Mouse (Mus musculus) CH12.LX (cell line): ENCODE results near the gene Zdhhc8. TPM values are rescaled to one million over a fixed set of nuclear protein-coding genes. Genes with fewer than 3 reads are reported as not detected.
A peak's percentile ranks its signal among the peaks of the same experiment; 100 is the strongest.

Experiments used
- DNase-seq: peaks from one replicate; pipeline ENCODE4 v3.0.0-alpha.2; 2013; ENCODE audit errors: extremely low read depth
- H3K27ac ChIP-seq: 2 replicates; pipeline ENCODE4 v1.5.1; 2012; ENCODE audit warnings: low read depth, mild to moderate bottlenecking, control low read depth, moderate library complexity; ENCODE audit not compliant: insufficient read depth
- H3K27me3 ChIP-seq: replicated peaks from 2 replicates; pipeline ENCODE3; 2012; ENCODE audit warnings: inconsistent platforms
- H3K36me3 ChIP-seq, 2 experiments: replicated peaks in 1 of 2; 2 replicates each; pipeline versions ENCODE3 to v1.6.1; 2012; ENCODE audit warnings: inconsistent platforms in 1 of 2, low read length in 1 of 2, mild to moderate bottlenecking in 1 of 2, mixed read lengths in 1 of 2, moderate library complexity in 1 of 2; ENCODE audit not compliant: control insufficient read depth in 1 of 2, insufficient read depth in 1 of 2
- H3K4me1 ChIP-seq, 2 experiments: 2 replicates each; pipeline ENCODE4 v1.6.1; 2012; ENCODE audit warnings: inconsistent platforms in 1 of 2, moderate library complexity in 1 of 2; ENCODE audit not compliant: insufficient read depth in 2 of 2, control insufficient read depth in 1 of 2
- H3K4me2 ChIP-seq: 2 replicates; pipeline ENCODE4 v1.6.1; 2012; ENCODE audit warnings: low read depth, mild to moderate bottlenecking, control low read depth; ENCODE audit not compliant: poor library complexity, insufficient read depth, severe bottlenecking
- H3K4me3 ChIP-seq, 3 experiments: fragments of 150-350 bp in 1 of 3; sonication (generic) in 1 of 3; replicated peaks in 1 of 3; 2 replicates each; pipeline versions ENCODE3 to v1.5.1; 2011 to 2012; ENCODE audit warnings: low read depth in 2 of 3, low read length in 2 of 3, mild to moderate bottlenecking in 2 of 3, moderate library complexity in 2 of 3, control low read depth in 1 of 3, improper control_type of control experiment in 1 of 3, inconsistent platforms in 1 of 3, mixed read lengths in 1 of 3; ENCODE audit not compliant: poor library complexity in 1 of 3
- H3K79me2 ChIP-seq: replicated peaks from 2 replicates; pipeline ENCODE4 v1.6.1; 2012; ENCODE audit warnings: mild to moderate bottlenecking, moderate library complexity; ENCODE audit not compliant: control insufficient read depth, poor library complexity, insufficient read depth, severe bottlenecking; ENCODE audit errors: extremely low read depth
- H3K9ac ChIP-seq: 2 replicates; pipeline ENCODE4 v1.6.1; 2012; ENCODE audit warnings: low read depth, mild to moderate bottlenecking, control low read depth, moderate library complexity; ENCODE audit not compliant: insufficient read depth
- H3K9me3 ChIP-seq: replicated peaks from 2 replicates; pipeline ENCODE3; 2012; ENCODE audit warnings: low read length, inconsistent platforms, mixed read lengths
- CHD2 ChIP-seq: IDR thresholded peaks from 2 replicates; pipeline ENCODE4 v1.6.1; 2011; ENCODE audit warnings: low read length, improper control_type of control experiment
- CTCF ChIP-seq, 2 experiments: IDR thresholded peaks in 1 of 2; conservative IDR thresholded peaks in 1 of 2; 2 replicates each; pipeline ENCODE4 v1.5.1; 2011 to 2012; ENCODE audit warnings: low read depth in 2 of 2, low read length in 2 of 2, improper control_type of control experiment in 1 of 2, inconsistent platforms in 1 of 2, mild to moderate bottlenecking in 1 of 2, moderate library complexity in 1 of 2
- E2F4 ChIP-seq: IDR thresholded peaks from 2 replicates; pipeline ENCODE4 v1.6.1; 2011; ENCODE audit warnings: low read depth, low read length, improper control_type of control experiment; ENCODE audit not compliant: insufficient replicate concordance
- ELF1 ChIP-seq: IDR thresholded peaks from 2 replicates; pipeline ENCODE4 v1.6.1; 2014; ENCODE audit warnings: low read depth, mild to moderate bottlenecking, inconsistent platforms, low read length, improper control_type of control experiment
- MAFK ChIP-seq: IDR thresholded peaks from 2 replicates; pipeline ENCODE4 v1.6.1; 2011; ENCODE audit warnings: low read length, improper control_type of control experiment; ENCODE audit not compliant: insufficient replicate concordance
- MAZ ChIP-seq: IDR thresholded peaks from 2 replicates; pipeline ENCODE4 v1.6.1; 2012; ENCODE audit warnings: low read depth, mild to moderate bottlenecking, inconsistent platforms, low read length, improper control_type of control experiment, moderate library complexity
- MYC ChIP-seq: IDR thresholded peaks from 2 replicates; pipeline ENCODE4 v1.6.1; 2011; ENCODE audit warnings: low read depth, mild to moderate bottlenecking, improper control_type of control experiment, low read length
- NELFE ChIP-seq: IDR thresholded peaks from 2 replicates; pipeline ENCODE4 v1.6.1; 2011; ENCODE audit warnings: low read depth, low read length, improper control_type of control experiment
- RAD21 ChIP-seq: IDR thresholded peaks from 2 replicates; pipeline ENCODE4 v1.6.1; 2011; ENCODE audit warnings: low read depth, mild to moderate bottlenecking, low read length, improper control_type of control experiment, moderate library complexity
- SMC3 ChIP-seq: IDR thresholded peaks from 2 replicates; pipeline ENCODE4 v1.6.1; 2011; ENCODE audit warnings: low read depth, low read length, improper control_type of control experiment
- ZC3H11A ChIP-seq: IDR thresholded peaks from 2 replicates; pipeline ENCODE4 v1.6.1; 2012; ENCODE audit warnings: low read depth, mild to moderate bottlenecking, inconsistent platforms, low read length, improper control_type of control experiment
- ZNF384 ChIP-seq: IDR thresholded peaks from 2 replicates; pipeline ENCODE4 v1.6.1; 2012; ENCODE audit warnings: low read depth, low read length, improper control_type of control experiment, inconsistent platforms
- dilution Hi-C: fragments of 300-500 bp; cut with MboI; formaldehyde crosslinking; loops from 2 replicates; pipeline ENCODE4 v1.14.3; 2020; ENCODE audit warnings: low sequenced_read_pairs; ENCODE audit not compliant: extremely low pct_unique_long_range_greater_than_20kb, extremely low pct_ligation_motif_present
- in situ Hi-C: fragments of 300-500 bp; cut with MboI; formaldehyde crosslinking; loops from 3 replicates; pipeline ENCODE4 v1.14.3; 2019; ENCODE audit warnings: low sequenced_read_pairs, low pct_ligation_motif_present, low pct_unique_long_range_greater_than_20kb, mixed read lengths
- polyA plus RNA-seq: library from polyadenylated mRNA; unstranded; fragments of >175 nt; gene quantifications from 2 replicates; pipeline ENCODE4 v1.2.1, GENCODE M21; 2012; ENCODE audit warnings: low read depth; ENCODE audit not compliant: insufficient read length
- total RNA-seq, 2 experiments: library from RNA; depleted of rRNA; stranded (reverse); fragments of 300-350 nt in 1 of 2; fragments of >200 nt in 1 of 2; gene quantifications; 2 replicates each; pipeline ENCODE4 v1.2.3; 2012 to 2014

Gene Zdhhc8
- total and polyA plus RNA-seq, 3 experiments = 3.2 to 15.2 (median 10.3) TPM

- DNase-seq = peak; percentile 78
- dilution Hi-C loops = no loop called here
- no peak overlapping the region for H3K27ac ChIP-seq
- H3K36me3 ChIP-seq = no peaks in the 10 kb centered on the region
- H3K4me3 ChIP-seq = no peak overlapping the region
- peaks cover 97% of the 10 kb centered on the region for H3K27me3 ChIP-seq
- no peaks in the 10 kb centered on the region for H3K79me2 ChIP-seq
- no peaks in the 10 kb centered on the region for H3K4me1 ChIP-seq
- H3K9me3 ChIP-seq = no peaks in the 10 kb centered on the region
- TF ChIP-seq RAD21 (peak; percentile 85), ZNF384 (no peak), NELFE (no peak; the same call in 1 of the 2 replicates), E2F4 (no peak), CTCF (conservative IDR thresholded peaks at IDR 0.05 in 1 of 2, IDR thresholded peaks at IDR 0.05 in 1 of 2; ENCODE audit: low read depth in 2 of 2, low read length in 2 of 2) (peak; percentile 97), CHD2 (no peak), MYC (no peak), SMC3 (peak; percentile 97), MAFK (no peak), ZC3H11A (peak; percentile 53; the same call in 1 of the 2 replicates), MAZ (no peak), ELF1 (0 out of 2 replicates have a peak, but pooled peaks have one; percentile 6)
- no peak overlapping the region for H3K4me2 ChIP-seq
- no peak overlapping the region for H3K9ac ChIP-seq
- in situ Hi-C loops = loop anchor here (5.0 kb wide), 1 partner anchor 50 kb away; no protein-coding TSS in a partner anchor
Measured at GRCm38 (mm10) chr16:18172266-18172855, 62.6 kb downstream of the Zdhhc8 start.

Other genes starting within 250 kb of the Zdhhc8 start
- gene Dgcr6, start 182.3 kb downstream of the Zdhhc8 start, total RNA-seq (2012; rRNA removed) = 38.5 and 41.5 TPM in 2 replicates
- gene Dgcr6, start 182.3 kb downstream of the Zdhhc8 start, total RNA-seq (2014; rRNA removed) = 13.0 and 14.6 TPM in 2 replicates
- 32.4 and 40.3 TPM in 2 replicates for gene Dgcr6, start 182.3 kb downstream of the Zdhhc8 start, polyA plus RNA-seq
- gene Prodh, start 144.9 kb downstream of the Zdhhc8 start, total RNA-seq (2012; rRNA removed) = 13.0 and 17.0 TPM in 2 replicates
- 1.3 and 2.1 TPM in 2 replicates for gene Prodh, start 144.9 kb downstream of the Zdhhc8 start, total RNA-seq (2014; rRNA removed)
- gene Prodh, start 144.9 kb downstream of the Zdhhc8 start, polyA plus RNA-seq = 1.4 and 1.7 TPM in 2 replicates
- gene Rtn4r, start 107.5 kb downstream of the Zdhhc8 start, total RNA-seq (2012; rRNA removed) = not detected in 2 replicates
- gene Rtn4r, start 107.5 kb downstream of the Zdhhc8 start, total RNA-seq (2014; rRNA removed) = not detected in 2 replicates
- gene Rtn4r, start 107.5 kb downstream of the Zdhhc8 start, polyA plus RNA-seq = not detected in 2 replicates
- gene Ccdc188, start 17.3 kb downstream of the Zdhhc8 start, total RNA-seq (2012; rRNA removed) = 0.30 and 0.50 TPM in 2 replicates
- not detected in 2 replicates for gene Ccdc188, start 17.3 kb downstream of the Zdhhc8 start, total RNA-seq (2014; rRNA removed)
- gene Ccdc188, start 17.3 kb downstream of the Zdhhc8 start, polyA plus RNA-seq = 0.30 TPM in 1 of 2 replicates, not detected in the other
- 155 and 208 TPM in 2 replicates for gene Trmt2a, start 13.5 kb upstream of the Zdhhc8 start, total RNA-seq (2012; rRNA removed)
- 196 and 199 TPM in 2 replicates for gene Trmt2a, start 13.5 kb upstream of the Zdhhc8 start, total RNA-seq (2014; rRNA removed)
- 216 and 252 TPM in 2 replicates for gene Trmt2a, start 13.5 kb upstream of the Zdhhc8 start, polyA plus RNA-seq
- gene Ranbp1, start 13.6 kb upstream of the Zdhhc8 start, total RNA-seq (2012; rRNA removed) = 605 and 763 TPM in 2 replicates
- gene Ranbp1, start 13.6 kb upstream of the Zdhhc8 start, total RNA-seq (2014; rRNA removed) = 1,124 and 1,127 TPM in 2 replicates
- gene Ranbp1, start 13.6 kb upstream of the Zdhhc8 start, polyA plus RNA-seq = 1,263 and 1,327 TPM in 2 replicates
- gene Gm49776, start 23.2 kb upstream of the Zdhhc8 start, total RNA-seq (2012; rRNA removed) = 0.25 TPM in 1 of 2 replicates, not detected in the other
- gene Gm49776, start 23.2 kb upstream of the Zdhhc8 start, total RNA-seq (2014; rRNA removed) = not detected in 2 replicates
- gene Gm49776, start 23.2 kb upstream of the Zdhhc8 start, polyA plus RNA-seq = 25.0 TPM in 2 replicates
- 31.8 and 44.1 TPM in 2 replicates for gene Dgcr8, start 54.1 kb upstream of the Zdhhc8 start, total RNA-seq (2012; rRNA removed)
- gene Dgcr8, start 54.1 kb upstream of the Zdhhc8 start, total RNA-seq (2014; rRNA removed) = 29.1 and 34.4 TPM in 2 replicates
- gene Dgcr8, start 54.1 kb upstream of the Zdhhc8 start, polyA plus RNA-seq = 39.9 and 42.9 TPM in 2 replicates
- 9.6 and 11.2 TPM in 2 replicates for gene Tango2, start 113.0 kb upstream of the Zdhhc8 start, total RNA-seq (2012; rRNA removed)
- gene Tango2, start 113.0 kb upstream of the Zdhhc8 start, total RNA-seq (2014; rRNA removed) = 3.1 and 3.8 TPM in 2 replicates
- 10.8 and 13.2 TPM in 2 replicates for gene Tango2, start 113.0 kb upstream of the Zdhhc8 start, polyA plus RNA-seq
- gene Arvcf, start 113.0 kb upstream of the Zdhhc8 start, total RNA-seq (2012; rRNA removed) = 2.9 and 7.5 TPM in 2 replicates
- 1.1 and 3.3 TPM in 2 replicates for gene Arvcf, start 113.0 kb upstream of the Zdhhc8 start, total RNA-seq (2014; rRNA removed)
- 3.5 and 3.9 TPM in 2 replicates for gene Arvcf, start 113.0 kb upstream of the Zdhhc8 start, polyA plus RNA-seq
- gene Txnrd2, start 191.2 kb upstream of the Zdhhc8 start, total RNA-seq (2012; rRNA removed) = 19.4 and 22.0 TPM in 2 replicates
- gene Txnrd2, start 191.2 kb upstream of the Zdhhc8 start, total RNA-seq (2014; rRNA removed) = 14.6 and 15.1 TPM in 2 replicates
- gene Txnrd2, start 191.2 kb upstream of the Zdhhc8 start, polyA plus RNA-seq = 24.1 and 32.2 TPM in 2 replicates
- 81.3 and 84.8 TPM in 2 replicates for gene Comt, start 191.7 kb upstream of the Zdhhc8 start, total RNA-seq (2012; rRNA removed)
- gene Comt, start 191.7 kb upstream of the Zdhhc8 start, total RNA-seq (2014; rRNA removed) = 91.6 and 98.9 TPM in 2 replicates
- gene Comt, start 191.7 kb upstream of the Zdhhc8 start, polyA plus RNA-seq = 69.7 and 74.0 TPM in 2 replicates